Mouse (Mus musculus) left cerebral cortex, postnatal 4 days (tissue): Measurements from ENCODE around the gene Eef1a2. TPM values are rescaled to one million over a fixed set of nuclear protein-coding genes. Genes with fewer than 3 reads are reported as not detected.

ENCODE experiments used
- DNase-seq: peaks from one replicate; pipeline ENCODE4 v3.0.0-alpha.2; 2022
- intact Hi-C: fragments of 180-260 bp; cut with DNase I; formaldehyde crosslinking; loops from one replicate; pipeline ENCODE4 v1.15.1; 2025
- total RNA-seq, 2 experiments: library from RNA; stranded (reverse); gene quantifications; 2 replicates each; pipeline ENCODE4 v1.2.3; 2021

Gene Eef1a2
- total RNA-seq, 2 experiments from 2014 or later: 399 to 423 TPM

- intact Hi-C loops: no loop called here
- peak; percentile 53 for DNase-seq
Measured at GRCm38 (mm10) chr2:181134591-181135445, 22.0 kb downstream of the Eef1a2 start, which contains the start of gene Kcnq2. Gene Kcnq2, minus strand, starts transcription at chr2:181135300.

- DNase-seq: peak; percentile 67
- intact Hi-C loops: no loop called here
Measured at GRCm38 (mm10) chr2:181133837-181134590, 22.8 kb downstream of the Eef1a2 start.

GRCm38 (mm10) chr2:181130245-181130644 is 26.6 kb downstream of the Eef1a2 start:
- peak; percentile 48 for DNase-seq
- intact Hi-C loops: no loop called here

GRCm38 (mm10) chr2:181128963-181129362 is 27.9 kb downstream of the Eef1a2 start:
- DNase-seq: peak; percentile 80
- intact Hi-C loops: no loop called here

GRCm38 (mm10) chr2:181127786-181128185 is 29.0 kb downstream of the Eef1a2 start:
- intact Hi-C loops: no loop called here
- DNase-seq: no peak

GRCm38 (mm10) chr2:181125726-181126455 is 30.9 kb downstream of the Eef1a2 start:
- intact Hi-C loops: no loop called here
- no peak for DNase-seq

- intact Hi-C loops: no loop called here
- no peak for DNase-seq
Measured at GRCm38 (mm10) chr2:181122642-181123041, 34.2 kb downstream of the Eef1a2 start.

- intact Hi-C loops: no loop called here
- peak; percentile 45 for DNase-seq
Measured at GRCm38 (mm10) chr2:181120922-181121449, 35.8 kb downstream of the Eef1a2 start.

- DNase-seq: peak; percentile 31
- intact Hi-C loops: no loop called here
Measured at GRCm38 (mm10) chr2:181119952-181120351, 36.9 kb downstream of the Eef1a2 start.

- no peak for DNase-seq
- intact Hi-C loops: no loop called here
Measured at GRCm38 (mm10) chr2:181116436-181116835, 40.4 kb downstream of the Eef1a2 start.

- no peak for DNase-seq
- intact Hi-C loops: no loop called here
Measured at GRCm38 (mm10) chr2:181115367-181115766, 41.4 kb downstream of the Eef1a2 start.

GRCm38 (mm10) chr2:181113762-181114361 is 43.0 kb downstream of the Eef1a2 start:
- DNase-seq: no peak
- intact Hi-C loops: no loop called here

GRCm38 (mm10) chr2:181111665-181112064 is 45.1 kb downstream of the Eef1a2 start:
- no peak for DNase-seq
- intact Hi-C loops: no loop called here

GRCm38 (mm10) chr2:181104111-181104510 is 52.7 kb downstream of the Eef1a2 start:
- no peak for DNase-seq
- intact Hi-C loops: no loop called here

GRCm38 (mm10) chr2:181102161-181102560 is 54.7 kb downstream of the Eef1a2 start:
- intact Hi-C loops: no loop called here
- DNase-seq: no peak

- DNase-seq: no peak
- intact Hi-C loops: no loop called here
Measured at GRCm38 (mm10) chr2:181101626-181102025, 55.2 kb downstream of the Eef1a2 start.

GRCm38 (mm10) chr2:181100087-181100486 is 56.7 kb downstream of the Eef1a2 start:
- intact Hi-C loops: no loop called here
- no peak for DNase-seq
